ENCODE assay signal across 30 mouse cellular contexts in the genomic region with DNA sequence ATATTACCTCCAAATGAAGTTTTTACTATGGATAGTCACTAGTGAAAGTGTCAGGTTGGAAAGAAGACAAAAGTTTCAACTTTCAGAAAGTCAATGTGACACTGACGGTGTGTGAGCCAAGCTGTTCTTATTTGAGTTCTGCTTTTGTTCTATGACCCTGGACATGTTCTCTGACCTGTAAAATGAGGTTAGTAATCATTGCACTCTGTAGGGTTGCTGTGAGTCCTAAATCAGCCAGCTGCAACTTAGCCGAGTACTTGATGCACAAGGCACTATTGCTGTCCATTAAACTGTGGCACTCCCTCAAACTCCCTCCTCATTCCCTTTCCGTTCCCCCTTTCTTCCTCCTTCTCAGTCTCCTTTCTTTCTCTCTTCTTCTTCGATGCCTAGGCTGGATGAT. TPM values are rescaled to one million over a fixed set of nuclear protein-coding genes. Genes with fewer than 3 reads are reported as not detected.
DNase-seq lines count a peak whose midpoint lies in the region; ATAC-seq and TF ChIP-seq lines count a peak whose summit lies in the region.
"Had no signal": no experiment of that assay in that cellular context is flagged by ENCODE, and none has a peak within 500 bp of the region (broad histone marks: within the 10 kb centered on the region; RNA-seq: fewer than 3 reads in every experiment).

No protein-coding gene starts in this region.

- no peak overlapping the region for H3K4me3 ChIP-seq in kidney, embryonic 15.5 days (replicated peaks)
- no peak overlapping the region for H3K4me3 ChIP-seq in kidney, postnatal 0 days (replicated peaks; ENCODE audit: low read depth, low read length)
- H3K4me3 ChIP-seq: embryonic facial prominence, embryonic 13.5 days; embryonic facial prominence, embryonic 15.5 days; erythroblast, embryonic 14.5 days; forebrain, embryonic 10.5 days; forebrain, embryonic 12.5 days had no signal

- no peaks in the 10 kb centered on the region for H3K4me1 ChIP-seq in kidney, embryonic 15.5 days
- H3K4me1 ChIP-seq in kidney, postnatal 0 days (replicated peaks; ENCODE audit: insufficient read depth, low read length): no peaks in the 10 kb centered on the region
- H3K4me1 ChIP-seq: embryonic facial prominence, embryonic 13.5 days; embryonic facial prominence, embryonic 15.5 days; forebrain, embryonic 10.5 days; forebrain, embryonic 12.5 days had no signal

- 0 out of 2 replicates have a peak overlapping the region, but pooled peaks have one; percentile 37 for H3K27ac ChIP-seq in kidney, embryonic 15.5 days
- no peak overlapping the region for H3K27ac ChIP-seq in kidney, postnatal 0 days
- H3K27ac ChIP-seq: embryonic facial prominence, embryonic 13.5 days; embryonic facial prominence, embryonic 15.5 days; forebrain, embryonic 10.5 days; forebrain, embryonic 12.5 days had no signal

- no peaks in the 10 kb centered on the region for H3K27me3 ChIP-seq in kidney, embryonic 15.5 days
- H3K27me3 ChIP-seq in kidney, postnatal 0 days (ENCODE audit: insufficient read depth, low read length): no peaks in the 10 kb centered on the region
- H3K27me3 ChIP-seq: CH12.LX; embryonic facial prominence, embryonic 13.5 days; embryonic facial prominence, embryonic 15.5 days; forebrain, embryonic 12.5 days; Patski had no signal

- no peak overlapping the region for H3K9ac ChIP-seq in kidney, embryonic 15.5 days
- H3K9ac ChIP-seq in kidney, postnatal 0 days (ENCODE audit: low read depth, low read length): no peak overlapping the region
- H3K9ac ChIP-seq: embryonic facial prominence, embryonic 13.5 days; embryonic facial prominence, embryonic 15.5 days; forebrain, embryonic 12.5 days had no signal

- H3K4me2 ChIP-seq in kidney, embryonic 15.5 days: no peak overlapping the region
- no peak overlapping the region for H3K4me2 ChIP-seq in kidney, postnatal 0 days (ENCODE audit: low read length)
- H3K4me2 ChIP-seq: embryonic facial prominence, embryonic 13.5 days; embryonic facial prominence, embryonic 15.5 days; forebrain, embryonic 12.5 days had no signal

- no peak for TF ChIP-seq CTCF in kidney, postnatal 0 days (IDR thresholded peaks at IDR 0.05; ENCODE audit: low read depth)

- H3K9me3 ChIP-seq in kidney, embryonic 15.5 days (replicated peaks): no peaks in the 10 kb centered on the region
- H3K9me3 ChIP-seq in kidney, postnatal 0 days (replicated peaks; ENCODE audit: low read length): no peaks in the 10 kb centered on the region
- H3K9me3 ChIP-seq: embryonic facial prominence, embryonic 13.5 days; embryonic facial prominence, embryonic 15.5 days; forebrain, embryonic 10.5 days; forebrain, embryonic 12.5 days; G1E had no signal

- H3K36me3 ChIP-seq in kidney, embryonic 15.5 days: no peaks in the 10 kb centered on the region
- no peaks in the 10 kb centered on the region for H3K36me3 ChIP-seq in kidney, postnatal 0 days (ENCODE audit: insufficient read depth, low read length)
- H3K36me3 ChIP-seq: embryonic facial prominence, embryonic 13.5 days; embryonic facial prominence, embryonic 15.5 days; forebrain, embryonic 10.5 days; forebrain, embryonic 12.5 days; G1E had no signal

- ATAC-seq in kidney, embryonic 15.5 days (replicated peaks; ENCODE audit: low FRiP score): peak; percentile 86
- ATAC-seq in kidney, postnatal 0 days (replicated peaks; ENCODE audit: low FRiP score, low read depth): no peak; the same call in 1 of the 2 replicates
- ATAC-seq in granulocyte monocyte progenitor cell, adult 5-6 weeks (replicated peaks; ENCODE audit: poor library complexity, severe bottlenecking): 0 out of 2 replicates have a peak, but pooled peaks have one; percentile 22
- ATAC-seq: activated CD4-positive, CD25-positive, alpha-beta regulatory T cell, adult 4 months; CD4-positive, CD25-positive, alpha-beta regulatory T cell, adult 4 months; forebrain, embryonic 14.5 days; forebrain, embryonic 16.5 days; Patski had no signal

- 32% methylated on average over 4 of the region's 4 CpGs for WGBS in kidney, embryonic 15.5 days
- WGBS in kidney, postnatal 0 days: 30% methylated on average over 4 of the region's 4 CpGs

- peak; percentile 8 for DNase-seq in embryo, embryonic 10.5 days (ENCODE audit: low spot score)
- DNase-seq in embryo, embryonic 10 days (ENCODE audit: low spot score): no peak
- DNase-seq in kidney, postnatal 25 days: no peak
- DNase-seq in kidney, postnatal 0 days (ENCODE audit: low spot score): peak; percentile 51
- no peak for DNase-seq in kidney, postnatal 36 days
- DNase-seq: adrenal gland, adult 8-10 months; adrenal gland, postnatal 14 days; adrenal gland, postnatal 36 days; B cell, adult 2 months; cerebellum, adult 18-20 months; cerebellum, adult 8-10 months; cerebellum, adult 9-11 months; cerebellum, postnatal 14 days; cerebellum, postnatal 36 days; embryo, embryonic 11 days had no signal

RNA-seq across cellular contexts. Expression of a gene that starts 37.4 kb away (rescaled TPM):
- polyA plus RNA-seq in kidney, embryonic 15.5 days (2015; fragmentation: Nextera tagmentation; extraction: Ambion mirVana): 4.6 and 5.1 TPM in 2 replicates
- 2.7 and 3.0 TPM in 2 replicates for polyA plus RNA-seq in kidney, postnatal 0 days (2015; fragmentation: Nextera tagmentation; extraction: Ambion mirVana)
- not detected in 2 replicates for total RNA-seq in granulocyte monocyte progenitor cell, adult 5-6 weeks (2014; fragmentation: Nextera tagmentation)
- total RNA-seq in granulocyte monocyte progenitor cell, adult 5-6 weeks (2017): not detected in 2 replicates
- total RNA-seq: CH12.LX; common myeloid progenitor, adult 5-6 weeks had no signal
- polyA plus RNA-seq: erythroblast, embryonic 14.5 days; G1E had no signal

Comparison
In these comparisons a context has a peak if more than half of its experiments do, and no peak if none do; other contexts are left out.
1. DNase-seq: peak in embryo, embryonic 10.5 days (single experiment) and kidney, postnatal 0 days (single experiment); none in embryo, embryonic 10 days (single experiment), kidney, postnatal 25 days (0 of 2) and kidney, postnatal 36 days (0 of 2).